Mouse (Mus musculus): Measurements from ENCODE around the gene Ptges2.
"Not testable (repeated sequence)": the region's sequence is repeated elsewhere in the genome, so short reads cannot be mapped to it uniquely, and the experiment has no call there.

The Ptges2 gene

DNA sequence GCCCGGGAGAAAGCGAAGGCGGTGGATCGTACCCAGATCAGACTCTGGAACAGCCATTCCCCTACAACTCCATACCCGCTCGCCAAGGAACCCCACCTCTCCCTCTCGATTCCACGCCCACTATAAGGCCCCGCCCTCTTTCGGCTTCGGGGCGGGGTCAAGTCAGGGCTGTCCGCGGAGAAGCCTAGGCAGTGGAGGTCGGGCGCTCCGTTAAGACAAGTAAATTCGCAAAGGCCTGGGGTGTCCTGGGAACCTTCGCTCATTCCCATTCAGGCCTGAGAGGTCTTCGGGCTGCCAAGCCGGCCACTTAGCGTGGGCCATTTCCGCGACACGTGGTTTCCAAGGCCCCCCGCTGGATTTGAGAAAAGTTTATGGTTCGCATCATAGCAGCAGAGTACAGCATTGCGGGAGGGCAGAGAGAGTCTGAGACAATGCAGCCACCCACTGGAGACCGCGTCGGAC is at the start of gene Ptges2:
Gene Ptges2, plus strand, starts transcription at position 413 of the 462 bp plus-strand sequence.
- DNase-seq: peak; percentile 91

DNA sequence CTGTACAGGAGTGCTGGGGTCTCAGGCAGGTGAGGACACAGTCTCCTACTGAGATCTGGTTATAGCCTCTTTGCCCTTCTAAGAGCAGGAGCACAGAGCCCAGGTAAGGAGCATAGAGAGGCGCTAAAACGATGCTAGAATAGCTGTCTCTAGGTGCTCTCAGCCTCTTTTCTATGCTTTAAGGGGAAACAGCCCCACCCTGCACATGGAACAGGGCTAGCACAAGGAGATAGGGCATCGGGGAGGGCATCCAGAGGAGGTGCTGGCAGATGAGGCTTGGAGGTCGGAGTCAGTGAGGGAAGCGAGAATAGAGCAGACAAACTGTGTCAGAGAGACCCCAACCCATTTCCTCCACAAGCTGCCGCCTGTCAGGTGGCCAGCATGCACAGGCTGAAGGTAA is 48.7 kb upstream of the Ptges2 start:
- DNase-seq: no peak

DNA sequence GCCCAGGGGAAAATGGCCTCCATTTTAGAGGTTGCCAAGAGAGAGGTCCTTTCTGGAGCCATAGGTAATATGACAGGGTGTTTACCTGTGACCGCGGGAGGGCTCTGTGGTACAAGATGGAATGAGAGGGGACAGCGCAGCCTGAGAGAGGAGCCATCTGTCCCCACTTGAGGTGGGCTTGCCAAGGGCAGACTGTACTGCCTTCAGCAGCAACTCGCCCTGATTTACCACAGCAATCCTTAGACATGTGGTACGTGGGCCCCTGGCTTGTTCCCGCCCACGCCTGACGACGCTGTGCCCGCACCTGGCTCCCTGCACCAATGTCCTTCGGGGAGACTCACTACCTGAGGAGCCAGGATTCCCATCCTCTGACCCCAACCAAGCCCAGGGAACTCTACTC is 47.4 kb upstream of the Ptges2 start:
- DNase-seq: peak; percentile 81

DNA sequence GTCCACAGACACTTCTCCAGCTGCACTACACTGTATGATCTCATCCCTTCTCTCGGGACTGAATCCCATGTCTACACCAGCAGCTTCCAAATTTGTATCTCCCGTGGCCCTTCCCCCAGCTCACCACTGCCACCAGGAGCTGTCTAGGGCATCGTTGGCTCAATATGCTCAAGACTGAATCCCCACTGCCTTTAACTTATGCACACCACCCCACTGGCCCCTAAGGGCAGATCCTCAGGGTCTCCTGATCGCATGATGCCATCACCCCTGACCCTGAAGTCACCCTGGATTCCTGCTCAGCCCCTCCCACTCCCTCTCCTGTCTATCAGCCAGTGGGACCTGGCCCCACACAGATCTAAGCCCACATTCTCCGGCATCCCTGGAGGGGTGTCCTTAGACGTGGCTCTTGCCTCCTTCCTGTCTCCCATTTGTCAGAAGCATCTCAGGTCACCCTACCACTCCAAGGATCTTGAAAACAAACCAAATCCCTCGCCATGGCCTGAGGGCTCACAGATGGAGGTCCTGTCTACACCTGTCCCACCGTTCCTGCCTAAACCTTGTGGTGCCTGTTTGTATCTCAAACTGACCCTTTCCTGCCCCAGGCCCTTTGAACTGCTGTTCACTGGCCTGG is 46.0 kb upstream of the Ptges2 start:
- DNase-seq: peak; percentile 75

DNA sequence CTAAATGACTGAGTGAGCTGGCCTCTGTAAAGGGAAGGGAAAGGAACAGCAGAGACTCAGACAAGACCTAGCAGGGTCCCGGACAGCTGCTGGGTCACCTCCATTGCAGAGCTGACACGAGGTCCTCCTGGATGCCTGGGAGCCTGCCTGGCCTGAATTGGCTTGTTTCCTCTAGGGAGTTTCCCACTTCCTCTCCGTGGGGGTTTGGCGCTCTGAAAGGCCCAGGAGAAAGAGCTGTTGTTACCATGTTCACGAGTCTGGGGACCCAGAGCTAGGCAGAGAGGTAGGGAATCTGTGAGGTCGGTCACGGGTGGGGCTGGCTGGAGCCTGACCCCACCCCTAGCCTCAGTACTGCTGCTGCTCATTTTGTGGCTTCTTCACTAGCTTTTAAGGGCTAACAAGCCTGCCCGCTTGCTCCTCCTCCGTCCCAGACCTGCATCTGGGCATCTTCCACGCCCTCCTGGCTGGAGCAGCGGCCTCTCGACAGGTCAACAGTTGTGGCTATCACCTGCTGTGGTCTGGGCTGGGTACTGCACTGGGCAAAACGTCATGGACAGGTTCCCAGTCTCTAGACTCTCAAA is 45.1 kb upstream of the Ptges2 start:
- DNase-seq: no peak

DNA sequence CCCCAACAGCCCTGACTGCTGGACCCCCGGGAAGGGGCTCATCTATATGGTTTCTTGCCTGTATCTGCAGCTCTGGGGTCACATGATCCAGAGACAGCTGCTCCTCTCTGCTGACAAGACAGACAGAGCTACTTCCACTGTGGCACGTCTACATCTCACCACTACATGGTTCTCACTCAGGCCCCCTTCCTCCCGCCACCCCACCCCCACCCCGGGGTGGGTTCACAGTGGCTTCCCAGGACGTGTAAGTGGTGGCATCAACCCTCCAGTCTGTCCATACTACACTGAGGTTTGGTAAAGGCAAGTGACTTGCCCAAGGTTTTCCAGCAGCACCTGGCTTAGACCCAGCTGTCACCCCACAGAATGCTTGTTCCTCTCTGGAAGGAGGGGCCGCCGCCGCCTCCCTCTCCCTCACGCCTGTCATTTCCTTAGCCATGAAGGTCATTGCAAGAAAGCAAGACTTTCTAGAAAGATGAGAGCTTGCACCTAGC is 44.2 kb upstream of the Ptges2 start:
- DNase-seq: peak; percentile 69

DNA sequence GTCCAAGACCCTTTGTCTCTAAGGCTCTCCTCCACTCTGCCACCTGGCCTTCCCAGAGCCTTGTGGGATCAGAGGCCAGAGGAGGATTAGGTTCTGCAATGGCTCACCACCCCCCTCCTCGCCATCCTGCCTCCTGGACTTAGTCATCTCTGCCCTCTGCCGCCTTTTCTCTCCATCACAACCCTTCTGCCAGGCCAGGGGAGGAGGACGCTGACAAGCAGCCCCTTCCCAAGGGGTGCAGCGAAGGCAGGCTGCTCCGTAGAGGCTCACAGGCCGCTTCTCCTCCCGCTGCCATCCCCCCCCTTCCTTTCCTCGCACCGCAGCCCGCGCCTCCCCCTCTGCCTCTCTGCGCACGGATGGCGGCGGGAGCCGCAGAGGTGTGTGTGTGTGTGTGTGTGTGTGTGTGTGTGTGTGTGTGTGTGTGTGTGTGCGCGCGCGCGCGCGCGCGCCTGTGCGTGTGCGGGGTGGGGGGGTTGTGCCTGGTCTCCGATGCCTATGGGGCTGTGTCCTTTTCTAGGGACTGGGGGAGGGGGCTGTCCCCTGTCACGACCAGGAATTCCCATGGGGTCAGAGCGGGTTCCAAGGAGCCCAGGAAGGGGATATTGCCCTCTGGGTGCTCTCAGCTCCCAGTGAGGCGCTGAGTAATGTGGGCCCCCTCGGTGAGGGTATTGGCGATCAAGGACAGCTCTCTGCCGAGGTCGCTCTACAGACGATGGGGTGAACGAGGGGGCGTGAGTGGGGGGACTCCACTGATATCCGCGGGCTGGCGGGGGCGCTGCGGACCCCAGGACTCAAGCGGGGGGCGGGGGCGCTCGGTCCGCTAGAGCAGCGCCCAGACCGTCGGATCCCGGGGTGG is 43.3 kb upstream of the Ptges2 start, which contains the start of gene Ciz1:
Gene Ciz1, plus strand, starts transcription at position 177 of the 856 bp plus-strand sequence.
- peak; percentile 74 for DNase-seq

DNA sequence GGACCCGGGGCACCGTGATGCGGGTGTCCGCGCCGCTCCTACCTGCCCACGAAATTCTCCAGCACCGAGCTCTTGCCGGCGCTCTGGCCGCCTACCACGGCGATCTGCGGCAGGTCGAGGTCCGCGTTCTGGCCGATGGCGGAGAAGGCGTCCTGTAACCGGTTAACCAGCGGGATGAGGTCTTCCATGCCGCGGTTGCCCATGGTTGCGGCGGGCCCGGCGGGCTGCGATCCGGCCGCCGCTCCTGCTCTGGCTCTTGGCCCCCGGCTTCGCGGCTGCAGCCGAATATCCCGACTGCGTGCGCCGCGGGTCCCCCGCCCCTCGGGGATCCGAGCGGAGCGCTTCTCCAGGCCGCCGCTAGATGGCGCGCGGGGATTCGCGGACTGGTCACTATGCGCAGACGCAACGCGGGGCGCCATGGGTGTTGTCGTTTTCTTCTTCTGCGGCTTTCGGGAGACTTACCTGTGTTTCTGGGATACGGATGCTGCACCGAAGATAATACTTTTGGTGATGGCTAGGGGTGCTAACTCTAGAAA is 42.6 kb upstream of the Ptges2 start, which contains the start of gene Dnm1:
Gene Dnm1, minus strand, starts transcription at position 332 of the 536 bp plus-strand sequence.
- peak; percentile 93 for DNase-seq

DNA sequence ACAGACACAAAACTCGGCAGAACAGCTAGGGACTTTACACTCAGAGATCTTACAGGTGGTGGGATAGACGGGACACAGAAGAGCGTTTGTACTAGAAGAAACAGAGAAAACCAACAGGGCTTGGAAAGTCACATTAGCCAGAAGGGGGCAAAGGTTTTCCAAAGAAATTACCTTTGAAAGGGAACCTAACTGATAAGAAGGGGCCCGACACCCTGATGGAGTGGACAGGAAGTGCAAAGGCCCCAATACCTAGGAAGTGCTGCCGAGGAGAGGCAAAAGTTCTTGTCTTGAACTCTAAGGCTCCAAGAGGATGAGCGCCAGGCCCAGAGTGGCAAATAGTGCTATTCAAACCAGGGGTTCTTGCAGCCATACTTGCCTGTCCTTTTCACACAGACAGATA is 41.9 kb upstream of the Ptges2 start:
- DNase-seq: no peak

DNA sequence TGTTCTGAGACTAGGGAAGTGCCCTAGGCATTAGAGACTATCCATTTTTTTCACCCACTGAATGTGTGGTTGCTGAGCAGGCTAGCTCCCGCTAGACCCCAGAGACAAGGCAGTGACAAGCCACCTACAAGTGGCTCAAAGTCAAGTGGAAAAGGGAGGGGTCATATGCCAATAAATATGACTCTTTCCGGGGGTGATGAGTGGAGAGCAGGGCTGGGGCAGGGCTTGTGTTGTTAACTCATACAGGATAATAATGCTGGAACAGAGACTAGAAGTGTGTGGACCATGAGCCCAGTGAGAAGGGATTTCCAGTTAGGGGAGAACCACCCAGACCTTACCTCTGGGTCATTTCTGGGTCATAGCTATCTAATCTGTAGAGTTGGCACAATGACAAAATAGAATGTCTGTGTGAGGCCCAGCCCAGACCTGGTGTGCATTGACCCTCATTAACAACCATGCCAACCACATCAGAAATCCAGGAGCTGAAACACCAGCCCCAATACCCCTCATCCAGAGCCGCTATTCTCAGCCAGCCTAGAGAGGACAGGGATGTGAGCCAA is 41.3 kb upstream of the Ptges2 start:
- no peak for DNase-seq

DNA sequence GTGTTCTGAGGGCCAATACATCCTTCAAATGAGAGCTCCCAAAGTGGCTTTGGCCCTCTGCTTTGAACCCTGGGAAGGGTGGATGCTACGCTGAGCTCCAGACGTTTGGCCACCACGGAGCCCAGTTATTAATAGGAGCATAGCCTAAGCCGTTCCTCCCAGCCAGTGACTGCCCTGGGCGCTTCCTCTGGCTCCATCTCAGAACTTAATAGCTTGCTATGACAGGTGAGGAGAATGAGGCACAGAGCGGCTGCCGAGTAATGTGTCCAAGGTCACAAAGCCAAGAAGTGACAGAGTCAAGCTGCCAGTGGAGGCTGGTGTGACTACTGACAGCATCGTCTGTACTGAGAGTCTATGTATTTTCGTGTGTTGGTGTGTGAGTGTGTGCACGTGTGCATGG is 39.5 kb upstream of the Ptges2 start:
- no peak for DNase-seq

DNA sequence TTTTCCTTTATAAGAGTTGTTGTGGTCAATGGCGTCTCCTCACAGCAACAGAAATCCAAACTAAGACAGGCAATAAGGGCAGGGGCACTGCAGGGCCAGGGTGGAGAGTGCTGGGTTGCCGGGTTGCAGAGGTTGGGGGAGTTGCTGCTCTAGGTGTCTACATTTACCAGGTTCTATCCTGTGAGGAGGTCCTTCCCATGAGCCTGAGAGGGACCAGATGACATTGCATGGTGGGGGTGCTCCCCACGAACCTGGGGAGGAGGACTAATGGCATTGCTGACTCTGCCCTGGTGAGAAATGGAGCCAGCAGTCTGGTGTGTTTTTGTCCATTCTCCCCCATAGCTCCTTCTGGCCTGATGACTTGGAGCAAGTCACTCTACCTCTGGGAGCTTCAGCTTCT is 38.0 kb upstream of the Ptges2 start:
- DNase-seq: no peak

DNA sequence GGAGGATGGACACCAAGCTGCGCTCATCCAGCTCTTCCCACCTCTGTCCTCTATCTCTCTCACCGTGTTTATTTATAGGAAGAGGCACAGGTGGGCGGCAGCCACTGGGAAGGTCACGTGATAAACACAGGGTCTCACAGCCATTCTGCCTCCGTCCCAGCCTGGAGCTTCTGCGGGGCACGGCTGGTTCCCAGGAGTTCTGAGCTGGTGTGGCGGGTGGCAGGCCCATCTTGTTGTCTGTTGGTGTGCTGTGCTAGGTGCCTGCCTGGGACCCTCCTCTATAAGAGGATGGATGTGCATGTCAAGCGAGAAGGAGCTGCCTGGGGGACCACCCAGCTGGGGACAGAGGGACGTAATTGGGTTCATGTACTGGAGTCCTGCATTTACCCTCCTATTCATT is 37.3 kb upstream of the Ptges2 start:
- DNase-seq: no peak

DNA sequence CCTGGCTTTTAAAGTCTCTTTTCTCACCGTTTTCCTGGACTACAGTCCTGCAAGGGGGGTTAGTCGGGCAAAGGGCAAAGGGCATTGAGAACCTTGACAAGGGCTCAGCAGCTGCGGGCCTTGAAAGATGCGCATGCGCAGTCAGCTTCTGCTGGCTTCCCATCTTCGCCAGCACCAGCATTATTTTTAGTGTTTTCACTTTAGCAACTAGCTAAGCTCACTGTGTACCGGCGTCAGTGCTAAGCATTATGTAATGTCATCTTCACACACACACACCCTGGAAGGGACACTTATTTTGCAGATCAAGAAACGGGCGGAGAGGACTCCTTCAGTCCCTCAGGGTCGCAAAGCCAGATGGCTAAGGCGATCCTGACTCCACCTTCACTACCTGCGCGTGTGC is 35.0 kb upstream of the Ptges2 start:
- peak; percentile 91 for DNase-seq

DNA sequence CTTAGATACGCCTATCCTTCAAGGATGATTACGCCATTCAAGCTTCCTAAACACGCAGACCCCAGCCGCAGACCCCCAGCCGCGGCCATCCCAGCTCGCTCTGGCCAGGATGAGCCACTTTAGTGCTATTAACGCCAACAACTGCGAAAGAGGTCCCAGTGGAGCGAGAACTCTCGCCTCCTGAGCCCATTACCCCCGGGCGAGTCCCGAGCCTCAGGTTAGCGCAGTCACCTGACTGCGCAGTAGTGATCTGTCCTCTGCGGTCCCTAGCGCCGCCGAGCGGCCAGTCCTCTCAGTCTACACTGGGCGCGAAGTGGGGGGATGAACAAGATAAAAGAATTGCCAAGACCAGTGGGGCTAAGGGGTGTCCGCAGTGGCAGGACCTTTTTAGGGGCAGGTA is 34.3 kb upstream of the Ptges2 start:
- peak; percentile 81 for DNase-seq

DNA sequence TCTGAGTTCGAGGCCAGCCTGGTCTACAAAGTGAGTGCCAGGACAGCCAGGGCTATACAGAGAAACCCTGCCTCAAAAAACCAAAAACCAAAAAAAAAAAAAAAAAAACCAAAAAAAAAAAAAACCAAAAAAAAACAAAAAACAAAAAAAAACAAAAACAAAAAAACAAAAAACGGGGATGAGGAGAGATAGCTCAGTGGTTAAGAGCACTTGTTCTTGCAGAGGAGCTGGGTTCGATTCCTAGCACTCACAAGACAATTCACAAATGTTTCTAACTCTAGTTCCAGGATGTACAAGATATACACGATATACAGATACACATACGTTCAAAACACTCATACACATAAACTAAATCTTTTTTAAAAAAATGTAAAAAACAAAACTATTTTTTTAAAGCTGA is 33.4 kb upstream of the Ptges2 start:
- not testable (repeated sequence) for DNase-seq

DNA sequence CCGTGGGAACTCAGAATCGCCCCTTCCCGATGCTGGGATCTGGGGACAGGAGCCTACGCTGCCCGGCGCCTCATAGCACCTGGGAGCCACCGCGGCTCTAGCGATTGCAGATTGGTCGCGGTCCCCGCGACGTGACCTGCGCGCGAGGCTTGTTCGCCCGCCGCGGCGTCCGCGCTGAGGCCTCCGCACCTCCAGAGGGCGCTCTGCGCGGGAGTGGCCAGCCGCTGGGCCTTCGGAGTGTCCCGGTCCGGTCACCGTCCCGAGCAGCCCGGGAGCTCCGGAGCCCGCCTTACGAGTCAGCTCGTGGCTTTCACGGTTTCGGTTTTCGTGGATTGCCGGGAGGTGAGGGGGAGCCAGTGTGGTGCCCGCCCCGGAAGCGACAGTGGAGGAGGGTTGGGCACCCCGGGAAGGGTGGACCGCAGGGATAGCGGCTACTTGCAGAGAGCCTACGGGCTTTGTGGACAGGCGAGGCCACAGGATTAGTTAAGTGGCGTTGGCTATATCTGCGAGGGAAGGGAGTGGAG is 32.8 kb upstream of the Ptges2 start:
- DNase-seq: peak; percentile 91

DNA sequence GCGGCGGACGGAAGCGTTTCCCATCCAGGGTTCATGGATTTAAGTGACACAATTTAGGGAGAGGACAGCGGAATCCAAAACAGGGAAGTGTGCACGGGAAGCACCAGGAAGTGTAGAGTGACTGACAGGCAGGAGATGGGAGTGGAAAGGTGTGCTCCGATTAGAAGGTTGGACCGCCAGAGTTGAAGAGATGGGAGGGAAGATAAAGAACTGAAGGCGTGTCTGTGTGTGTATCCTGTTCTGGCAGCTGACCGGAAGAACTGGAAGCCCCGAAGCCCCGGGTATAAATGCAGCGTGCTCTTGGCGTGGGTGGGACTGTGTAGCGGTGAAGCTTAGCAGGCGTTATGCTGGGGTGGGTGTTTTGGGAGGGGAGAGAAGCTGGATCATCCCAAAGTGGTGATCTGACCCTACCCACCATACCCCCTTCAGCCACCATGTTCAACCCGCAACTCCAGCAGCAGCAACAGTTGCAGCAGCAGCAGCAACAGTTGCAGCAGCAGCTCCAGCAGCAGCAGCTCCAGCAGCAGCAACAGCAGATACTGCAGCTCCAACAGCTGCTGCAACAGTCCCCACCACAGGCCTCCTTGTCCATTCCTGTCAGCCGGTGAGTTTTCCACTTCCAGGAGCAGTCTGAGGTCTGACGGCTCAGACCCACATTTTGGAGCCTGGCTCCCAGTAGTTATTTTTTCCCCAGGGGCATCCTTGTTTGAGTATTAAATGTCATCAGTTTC is 32.2 kb upstream of the Ptges2 start:
- no peak for DNase-seq

DNA sequence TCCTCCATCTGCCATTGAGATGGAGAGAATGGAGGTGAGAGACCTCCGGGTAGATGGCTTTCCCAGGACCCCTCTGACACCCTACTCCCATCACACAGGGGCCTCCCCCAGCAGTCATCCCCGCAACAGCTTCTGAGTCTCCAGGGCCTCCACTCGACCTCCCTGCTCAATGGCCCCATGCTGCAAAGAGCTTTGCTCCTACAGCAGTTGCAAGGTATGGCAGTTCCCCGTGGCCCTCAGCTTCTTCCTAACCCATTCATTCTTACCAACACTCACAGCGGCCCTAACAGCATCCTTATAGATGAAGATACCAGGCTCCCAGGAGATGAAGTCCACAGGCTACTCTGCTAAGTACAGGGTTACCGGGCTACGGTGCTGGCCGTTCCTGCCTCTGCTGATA is 31.6 kb upstream of the Ptges2 start:
- no peak for DNase-seq

DNA sequence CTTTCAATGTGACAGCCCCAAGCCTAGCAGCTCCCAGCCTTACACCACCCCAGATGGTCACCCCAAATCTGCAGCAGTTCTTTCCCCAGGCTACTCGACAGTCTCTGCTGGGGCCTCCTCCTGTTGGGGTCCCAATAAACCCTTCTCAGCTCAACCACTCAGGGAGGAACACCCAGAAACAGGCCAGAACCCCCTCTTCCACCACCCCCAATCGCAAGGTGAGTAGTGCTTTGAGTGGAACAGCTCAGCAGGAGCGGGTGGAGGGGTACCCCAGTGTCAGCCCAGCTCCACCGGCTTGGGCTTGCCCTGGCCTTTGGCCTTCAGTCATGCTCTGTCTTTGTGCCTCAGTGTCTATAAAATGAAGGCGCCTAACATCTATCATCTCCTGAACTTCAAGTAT is 28.4 kb upstream of the Ptges2 start:
- DNase-seq: no peak

DNA sequence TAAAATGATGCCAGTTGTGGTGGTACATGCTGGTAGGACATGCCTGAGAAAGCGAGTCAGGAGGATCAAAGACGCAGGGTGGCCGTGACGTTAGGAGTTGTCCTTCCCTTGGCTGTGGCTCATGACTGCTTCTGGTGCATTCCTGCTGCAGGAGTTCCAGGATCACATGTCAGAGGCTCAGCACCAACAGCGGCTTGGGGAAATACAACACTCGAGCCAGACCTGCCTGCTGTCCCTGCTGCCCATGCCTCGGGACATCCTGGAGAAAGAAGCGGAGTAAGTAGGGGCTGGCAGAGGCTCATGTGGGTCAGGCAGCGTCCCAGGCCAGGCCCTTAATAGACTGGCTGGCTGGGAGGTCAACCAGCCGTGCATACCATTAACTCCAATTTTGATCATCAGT is 21.5 kb upstream of the Ptges2 start:
- DNase-seq: no peak

Measured in right cerebral cortex, adult 18-20 months (tissue).